Mouse (Mus musculus): ENCODE results near the gene Eml5. TPM values are rescaled to one million over a fixed set of nuclear protein-coding genes. Genes with fewer than 3 reads are reported as not detected.
A peak's percentile ranks its signal among the peaks of the same experiment; 100 is the strongest.

Eml5 gene
- 1 to 10 TPM; 3.2 to 3.4 TPM for total RNA-seq (2021)
- long read RNA-seq, experiment 1, partial matches to known transcripts: 0 of 2 reads
- long read RNA-seq, experiment 1, other reads (novel, unspliced or antisense): 2 of 2 reads
- long read RNA-seq, experiment 2, partial matches to known transcripts: 1 of 2 reads
- long read RNA-seq, experiment 2, other reads (novel, unspliced or antisense): 1 of 2 reads

- DNase-seq: peak; percentile 70 to 80
These were observed at the start of gene Eml5 for GRCm38 (mm10) chr12:98900881-98901801. Eml5 (minus strand) TSS chr12:98901484.

GRCm38 (mm10) chr12:98932856-98933255, 31.6 kb upstream of the Eml5 start:
- no peak for DNase-seq

DNA sequence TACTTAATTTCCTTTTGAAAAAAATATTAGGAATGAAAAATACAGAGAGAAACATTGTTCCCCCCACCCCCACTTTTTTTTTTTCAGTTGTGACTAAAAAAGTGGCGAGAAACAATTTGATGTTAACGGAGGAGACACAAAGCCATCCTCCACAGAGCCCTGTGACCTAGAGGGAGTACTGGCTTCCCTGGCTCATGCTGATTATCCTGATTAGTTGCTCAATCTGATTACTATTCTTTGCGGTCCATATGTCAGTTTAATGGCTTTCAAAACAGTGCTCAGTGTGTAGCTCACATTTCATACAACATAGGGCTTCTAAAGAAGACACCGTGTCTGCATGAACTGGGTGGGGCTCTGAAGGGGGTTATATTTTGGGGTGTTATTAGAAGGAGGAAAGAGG, 31.2 kb upstream of the Eml5 start:
- DNase-seq: no peak

GRCm38 (mm10) chr12:98931174-98931573, 29.9 kb upstream of the Eml5 start:
- DNase-seq: no peak

DNA sequence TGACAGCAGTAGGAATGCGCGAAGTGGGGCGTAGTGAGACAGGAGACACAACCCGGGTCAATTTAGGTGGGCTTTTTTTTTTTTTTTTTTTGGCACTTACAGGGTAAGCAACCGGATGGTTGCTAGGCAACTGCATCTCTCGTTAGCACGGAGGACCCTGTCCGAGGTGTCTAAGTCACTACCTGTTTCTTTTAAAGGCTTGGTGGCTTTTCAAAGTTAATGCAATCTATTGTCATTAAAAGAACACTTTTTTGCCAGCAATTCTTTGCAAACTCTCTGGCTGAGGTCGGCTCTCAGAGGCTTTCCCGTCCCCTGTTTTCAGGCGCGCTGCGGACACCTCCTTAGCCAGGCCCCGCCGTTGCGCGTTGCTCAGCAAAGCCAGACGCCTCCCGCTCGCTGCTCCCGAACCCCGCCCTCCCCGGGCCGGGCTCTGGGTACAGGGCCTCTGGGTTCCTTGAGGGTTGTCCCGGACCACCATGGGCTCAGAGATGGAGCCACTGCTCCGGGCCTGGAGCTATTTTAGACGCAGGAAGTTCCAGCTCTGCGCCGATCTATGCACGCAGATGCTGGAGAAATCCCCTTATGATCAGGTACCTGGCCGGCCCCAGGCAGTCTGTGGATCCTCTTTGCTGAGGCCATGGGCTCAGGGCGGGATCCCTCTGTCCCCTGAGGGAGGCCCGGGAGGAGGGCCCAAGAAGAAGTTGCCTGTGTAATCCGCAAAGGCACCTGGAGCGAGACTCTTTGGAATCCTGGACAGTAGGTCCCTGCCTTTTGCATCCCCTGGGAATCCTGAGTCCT, 19.1 kb upstream of the Eml5 start, which contains the start of gene Ttc8:
TSS of gene Ttc8 (plus strand) at position 381 of the 798 bp plus-strand sequence.
- DNase-seq: peak; percentile 88 to 90

GRCm38 (mm10) chr12:98910096-98910495, 8.8 kb upstream of the Eml5 start:
- DNase-seq: peak in 1 of 2 experiments; percentile 17

DNA sequence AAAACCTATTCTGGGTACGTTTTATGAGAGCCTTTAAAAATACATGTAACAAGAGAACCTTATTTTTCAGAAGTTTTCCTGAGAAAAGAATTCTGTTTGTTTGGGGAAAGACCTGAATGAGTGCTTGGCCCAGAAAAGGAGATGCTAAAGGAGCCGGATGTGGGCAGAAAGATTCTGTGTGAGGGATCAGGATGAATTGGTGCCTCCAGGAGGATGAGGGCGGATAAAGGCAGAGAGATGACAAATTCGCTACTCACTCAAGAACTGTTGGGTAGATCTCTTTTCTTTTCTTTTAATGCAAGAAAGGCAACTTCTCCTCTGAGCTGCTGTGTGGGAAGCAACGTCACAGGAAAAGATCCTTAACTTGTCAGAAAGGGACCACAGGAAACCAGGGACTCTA, 4.2 kb upstream of the Eml5 start:
- DNase-seq: no peak

GRCm38 (mm10) chr12:98900341-98900880, 873 bp downstream of the Eml5 start:
- peak in 1 of 2 experiments; percentile 28 for DNase-seq

DNA sequence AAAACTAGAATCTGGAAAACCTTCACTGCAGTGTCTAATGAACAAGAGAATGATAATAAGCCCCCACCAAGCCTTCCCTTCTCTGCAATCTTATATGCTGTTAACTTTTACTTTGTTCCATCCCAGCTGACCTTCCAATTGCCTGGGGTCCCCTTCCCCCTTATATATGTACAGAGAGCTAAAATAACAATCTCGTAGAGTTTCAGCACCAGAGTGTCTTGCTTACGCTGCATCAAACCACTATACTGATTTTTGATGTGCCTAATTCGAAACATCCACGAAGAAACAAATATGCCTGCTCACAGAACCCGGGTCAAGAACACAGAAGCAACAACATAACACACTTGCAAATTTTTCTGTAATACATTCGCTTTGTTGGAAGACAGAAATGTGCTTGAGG, 1.6 kb downstream of the Eml5 start:
- DNase-seq: no peak

- no peak for DNase-seq
These were observed 4.5 kb downstream of the Eml5 start for GRCm38 (mm10) chr12:98896761-98897160.

DNA sequence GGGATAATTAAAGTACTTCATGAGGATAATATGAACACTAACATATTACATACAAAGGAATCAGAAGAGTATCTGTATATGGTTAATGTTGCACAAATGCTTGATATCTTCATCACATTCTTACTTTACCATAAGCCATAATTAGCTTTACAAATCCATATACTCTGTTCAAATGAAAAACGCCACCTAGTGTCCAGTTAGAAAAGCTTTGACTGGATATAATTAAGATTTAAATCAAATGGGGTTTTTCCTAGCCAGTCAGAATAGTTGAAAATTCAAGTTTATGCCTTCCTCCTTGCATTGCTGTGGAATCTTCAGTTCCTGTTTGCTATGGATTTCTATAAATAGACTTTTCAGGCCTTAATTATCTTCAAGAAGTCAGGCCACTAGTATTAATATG, 16.8 kb downstream of the Eml5 start:
- no peak for DNase-seq

- no peak for DNase-seq
These were observed 19.5 kb downstream of the Eml5 start for GRCm38 (mm10) chr12:98881796-98882195.

- no peak for DNase-seq
These were observed 22.6 kb downstream of the Eml5 start for GRCm38 (mm10) chr12:98878693-98879092.

DNA sequence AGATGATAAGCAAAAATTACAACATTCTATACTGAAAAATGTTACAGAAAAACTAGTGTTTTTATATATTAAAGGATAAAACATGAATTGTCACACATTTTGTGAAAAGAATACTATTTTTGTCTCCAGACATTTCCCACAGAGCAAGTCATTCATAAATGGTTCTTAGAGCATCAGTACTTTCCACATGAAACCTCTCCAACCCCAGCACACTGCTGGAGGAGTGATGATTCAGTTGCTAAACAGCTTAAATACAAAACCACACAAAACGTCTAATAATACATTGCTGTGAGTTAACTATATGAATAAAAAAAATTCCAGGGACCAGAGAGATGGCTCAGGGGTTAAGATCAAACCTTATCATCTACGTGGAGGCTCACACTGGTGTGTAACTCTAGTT, 26.1 kb downstream of the Eml5 start:
- DNase-seq: no peak

DNA sequence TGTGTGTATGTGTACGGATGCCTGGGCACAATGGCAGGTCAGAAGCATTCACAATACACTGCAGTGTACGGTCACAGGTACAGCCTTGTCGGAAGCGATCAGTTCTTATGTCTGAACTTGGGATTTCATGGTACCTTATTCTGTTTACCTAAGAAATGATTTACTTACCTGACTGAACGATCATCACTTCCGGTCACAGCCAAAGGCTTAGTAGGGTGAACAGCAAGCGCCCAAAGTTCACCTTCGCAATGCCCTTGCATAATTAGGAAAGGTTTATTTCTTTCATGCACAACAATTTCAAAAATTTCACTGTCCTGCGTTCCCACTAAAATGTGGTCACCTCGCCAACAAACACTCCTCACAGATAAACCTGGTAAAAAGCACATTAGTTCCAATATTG, 28.4 kb downstream of the Eml5 start:
- DNase-seq: no peak

- DNase-seq: no peak
These were observed 37.8 kb downstream of the Eml5 start for GRCm38 (mm10) chr12:98863436-98863835.

GRCm38 (mm10) chr12:98860316-98860715, 41.0 kb downstream of the Eml5 start:
- no peak for DNase-seq

DNA sequence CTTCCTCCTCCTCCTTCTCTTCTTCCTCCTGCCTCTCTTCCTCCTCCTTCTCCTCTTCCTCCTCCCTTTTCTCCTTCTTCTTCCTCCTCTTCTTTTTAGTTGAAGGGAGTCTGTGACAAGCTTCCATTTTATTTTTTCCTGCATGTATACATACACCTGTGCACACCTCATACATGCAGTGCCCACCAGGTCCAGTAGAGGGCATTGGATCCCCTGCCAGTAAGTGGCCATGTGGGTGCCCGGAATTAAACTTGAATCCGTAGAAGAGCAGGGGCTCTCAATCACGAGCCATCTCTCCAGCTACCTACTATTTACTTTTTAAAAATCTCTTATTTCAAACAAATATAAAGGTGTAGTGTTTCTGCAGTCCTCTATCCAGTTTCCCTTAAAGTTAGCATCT, 50.5 kb downstream of the Eml5 start:
- DNase-seq: peak in 1 of 2 experiments; percentile 42

GRCm38 (mm10) chr12:98844774-98845173, 56.5 kb downstream of the Eml5 start:
- no peak for DNase-seq

DNA sequence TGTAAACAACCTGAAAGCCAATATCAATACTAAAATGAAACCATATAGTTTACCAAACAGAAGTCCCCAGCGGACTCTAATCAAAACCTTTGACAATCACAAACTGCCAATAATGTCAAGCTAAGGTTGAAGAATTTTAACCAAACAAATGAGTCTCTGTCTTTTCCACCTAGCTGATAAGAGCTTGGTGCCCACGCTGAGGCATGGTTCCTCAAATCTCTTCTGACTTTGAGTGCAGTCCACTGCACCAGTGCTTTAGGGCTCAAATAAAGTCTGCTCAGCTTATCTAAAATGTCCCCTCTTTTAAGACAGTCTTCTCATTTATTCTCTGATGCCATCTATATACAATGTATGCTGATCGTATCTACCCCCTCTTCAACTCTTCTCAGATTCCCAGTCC, 61.1 kb downstream of the Eml5 start:
- no peak for DNase-seq

DNA sequence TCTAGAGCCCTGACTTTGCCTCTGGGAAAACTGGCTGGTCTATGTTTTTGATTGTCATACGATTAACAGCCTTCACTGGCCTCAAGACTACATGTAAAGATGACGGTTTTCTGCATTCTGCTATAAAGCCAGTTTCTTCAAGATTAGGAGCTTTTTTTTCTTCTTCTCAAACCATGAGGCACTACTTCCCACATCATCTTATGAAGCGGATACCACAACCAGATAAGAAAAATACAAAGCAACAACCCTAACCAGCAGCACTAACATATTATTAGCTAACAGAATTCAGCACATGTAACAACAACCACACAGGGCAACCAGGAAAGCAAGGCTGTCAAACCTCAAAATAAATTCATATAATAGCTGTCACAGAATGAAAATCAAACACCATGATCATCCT, 63.3 kb downstream of the Eml5 start:
- no peak for DNase-seq

DNA sequence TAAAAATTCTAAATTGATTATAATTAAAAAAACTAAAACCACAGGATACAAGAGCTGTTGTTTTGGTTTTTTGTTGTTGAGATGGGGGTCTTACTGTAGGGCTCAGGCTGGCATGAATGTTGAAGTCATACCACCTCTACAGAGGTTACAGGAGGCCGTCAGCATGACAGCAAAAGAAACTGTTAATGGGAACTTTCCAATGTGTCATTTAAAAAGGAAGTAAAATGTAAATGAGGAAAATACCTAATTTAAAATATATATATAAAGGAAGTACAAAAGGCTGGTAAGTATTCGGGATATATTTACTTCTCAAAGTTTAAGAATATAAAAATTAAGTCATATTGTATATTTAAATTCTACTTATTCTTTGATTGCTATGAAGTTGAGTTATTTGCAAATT, 65.8 kb downstream of the Eml5 start:
- no peak for DNase-seq

All from heart, adult 18-20 months (tissue).